Mouse (Mus musculus) kidney, adult 2 months (tissue): ENCODE measurements at regions not wholly inside any gene's neighbourhood (a gene's known extent, or its start where the extent isn't known, plus 50 kb on each side); places are given as distances from the start of the nearest gene placed in this dataset.

Experiments
- CTCF ChIP-seq: fragments of 200-500 bp; conservative IDR thresholded peaks from 2 replicates; pipeline ENCODE4 v1.5.1; 2011; ENCODE audit warnings: low read depth, mild to moderate bottlenecking, control low read depth, low read length, moderate library complexity, mixed read lengths; ENCODE audit not compliant: insufficient read depth, insufficient read length
- POLR2A ChIP-seq: fragments of 200-500 bp; IDR thresholded peaks from one replicate; pipeline ENCODE4 v1.6.1; 2011; ENCODE audit warnings: low read depth, low read length, control low read depth

- no peak for TF ChIP-seq POLR2A
- no peak for TF ChIP-seq CTCF
Measured at GRCm38 (mm10) chr10:119109207-119109606, 130.6 kb downstream of the Cand1 start.
